In the genomic region with DNA sequence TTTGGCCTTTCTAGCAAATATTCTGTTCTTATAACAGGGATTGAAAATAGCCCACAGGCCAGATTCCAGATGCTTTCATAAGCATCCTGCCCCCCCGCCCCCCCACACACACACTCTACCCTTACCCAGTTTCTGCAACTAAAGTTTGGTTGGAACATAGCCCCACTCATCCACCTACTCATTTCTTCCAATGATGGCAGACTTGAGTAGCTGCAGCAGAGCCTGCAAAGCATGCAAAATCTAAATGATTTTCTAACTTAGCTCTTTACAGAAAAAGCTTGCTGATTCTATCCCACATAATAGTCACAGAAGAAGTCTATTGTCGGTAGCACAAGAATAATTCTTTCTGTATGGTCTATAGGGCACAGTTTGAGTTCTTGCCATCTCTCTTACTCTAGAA, we compare ENCODE assay signal across 15 mouse cellular contexts.
"Had no signal": no experiment of that assay in that cellular context is flagged by ENCODE, and none has a peak within 500 bp of the region (broad histone marks: within the 10 kb centered on the region; RNA-seq: fewer than 3 reads in every experiment).

No protein-coding gene starts in this region.

- ATAC-seq: liver, postnatal 0 days; lung, postnatal 0 days; midbrain, embryonic 13.5 days; midbrain, embryonic 15.5 days had no signal

- H3K27ac ChIP-seq: lung, embryonic 15.5 days; macrophage; midbrain, embryonic 13.5 days; midbrain, embryonic 15.5 days; neural tube, embryonic 12.5 days; stomach, embryonic 15.5 days; stomach, postnatal 0 days had no signal

- H3K4me3 ChIP-seq: lung, embryonic 15.5 days; megakaryocyte, embryonic 14.5 days; midbrain, embryonic 13.5 days; midbrain, embryonic 15.5 days; neural tube, embryonic 12.5 days; stomach, embryonic 15.5 days had no signal

- DNase-seq: liver, postnatal 0 days; lung, adult 2 months; right cerebral cortex, postnatal 14 days; thymus, adult 18-20 months; thymus, postnatal 14 days; thymus, postnatal 36 days had no signal
